Mouse (Mus musculus) forebrain, postnatal 0 days (tissue): ENCODE data around the gene Pced1b. TPM values are rescaled to one million over a fixed set of nuclear protein-coding genes. Genes with fewer than 3 reads are reported as not detected.

Source experiments
- ATAC-seq: fragments of 200-750 bp; cut with Nextera tagmentation; 2 replicates; pipeline ENCODE4 v1.8.0; 2017; ENCODE audit warnings: mild to moderate bottlenecking, moderate library complexity
- DNase-seq: peaks from one replicate; pipeline ENCODE4 v3.0.0-alpha.2; 2015
- H3K27ac ChIP-seq: fragments of 300-500 bp; sonication (generic); 2 replicates; pipeline ENCODE4 v1.5.1; 2014; ENCODE audit warnings: low read depth, mild to moderate bottlenecking, antibody characterized with exemption, low read length, moderate library complexity, mixed read lengths
- H3K27me3 ChIP-seq: fragments of 300-500 bp; sonication (generic); 2 replicates; pipeline ENCODE4 v1.6.1; 2014; ENCODE audit warnings: mild to moderate bottlenecking, low read length, mixed read lengths; ENCODE audit not compliant: insufficient read depth
- H3K36me3 ChIP-seq: fragments of 300-500 bp; sonication (generic); 2 replicates; pipeline ENCODE4 v1.6.1; 2014; ENCODE audit warnings: mild to moderate bottlenecking, moderate library complexity; ENCODE audit not compliant: insufficient read depth
- H3K4me1 ChIP-seq: fragments of 300-500 bp; sonication (generic); 2 replicates; pipeline ENCODE4 v1.6.1; 2014; ENCODE audit warnings: antibody characterized with exemption; ENCODE audit not compliant: insufficient read depth
- H3K4me2 ChIP-seq: fragments of 300-500 bp; sonication (generic); 2 replicates; pipeline ENCODE4 v1.6.1; 2014; ENCODE audit warnings: low read depth, mild to moderate bottlenecking, moderate library complexity
- H3K4me3 ChIP-seq: fragments of 300-500 bp; sonication (generic); 2 replicates; pipeline ENCODE4 v1.5.1; 2014; ENCODE audit warnings: low read depth, low read length, mixed read lengths
- H3K9ac ChIP-seq: fragments of 300-500 bp; sonication (generic); 2 replicates; pipeline ENCODE4 v1.6.1; 2014; ENCODE audit warnings: mild to moderate bottlenecking
- H3K9me3 ChIP-seq: fragments of 300-500 bp; sonication (generic); 2 replicates; pipeline ENCODE4 v1.6.1; 2016; ENCODE audit warnings: low read length
- CTCF ChIP-seq: sonication (generic); IDR thresholded peaks from 2 replicates; pipeline ENCODE4 v1.5.1; 2016; ENCODE audit warnings: antibody characterized with exemption, control low read depth, low read depth
- WGBS: fragments of 180-500 bp; shearing (Covaris S2); extraction: QIAGEN DNeasy Blood & Tissue Kit; methylation state at CpG from one replicate; pipeline ENCODE4 v1.1.7; 2014; 5-methylcytosine and 5-hydroxymethylcytosine counted together
- polyA plus RNA-seq: library from polyadenylated mRNA; unstranded; fragments of >200 nt; fragmentation: Nextera tagmentation; extraction: Ambion mirVana; gene quantifications from 2 replicates; pipeline ENCODE4 v1.2.1, GENCODE M21; 2015
- total RNA-seq: library from RNA; depleted of rRNA; stranded (reverse); fragments of >200 nt; gene quantifications from 2 replicates; pipeline ENCODE4 v1.2.3, GENCODE M21; 2014

The Pced1b gene
- total and polyA plus RNA-seq, 2 experiments from 2014 or later = 4.4 to 6.9 TPM

DNA sequence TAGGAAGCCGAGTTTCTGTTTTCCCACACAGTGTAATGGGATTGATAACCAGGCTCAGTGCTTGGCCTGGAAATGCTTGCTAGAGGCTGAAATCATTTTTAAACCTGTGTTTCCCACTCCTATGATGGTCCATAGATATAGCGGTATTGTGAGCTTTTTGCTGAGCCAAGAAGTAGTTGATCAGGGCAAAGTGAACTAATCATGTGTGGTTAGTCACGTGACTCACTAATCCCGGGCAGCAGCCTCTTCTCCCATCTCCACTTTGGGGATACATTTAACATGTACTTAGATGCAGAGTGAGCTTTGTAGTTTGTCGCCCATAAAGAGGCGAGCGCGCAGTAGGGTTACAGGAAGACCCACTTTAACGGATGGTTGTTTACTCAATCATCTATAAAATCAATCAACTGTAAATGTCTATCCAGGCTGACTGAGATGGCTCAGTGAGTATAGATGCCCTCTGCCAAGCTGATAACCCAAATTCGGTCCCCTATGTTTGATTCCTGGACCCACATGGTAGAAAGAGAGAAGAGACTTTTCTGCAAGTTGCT is 38.8 kb downstream of the Pced1b start:
- WGBS = 93% methylated on average over 10 of the region's 10 CpGs
- H3K9me3 ChIP-seq = no peaks in the 10 kb centered on the region
- no peaks in the 10 kb centered on the region; the same call in 1 of the 2 replicates for H3K4me1 ChIP-seq
- no peak overlapping the region for H3K4me2 ChIP-seq
- ATAC-seq = no peak
- H3K4me3 ChIP-seq = no peak overlapping the region
- H3K27me3 ChIP-seq = no peaks in the 10 kb centered on the region
- H3K9ac ChIP-seq = no peak overlapping the region
- DNase-seq = no peak
- no peaks in the 10 kb centered on the region for H3K36me3 ChIP-seq
- no peak overlapping the region for H3K27ac ChIP-seq
- TF ChIP-seq CTCF = no peak

DNA sequence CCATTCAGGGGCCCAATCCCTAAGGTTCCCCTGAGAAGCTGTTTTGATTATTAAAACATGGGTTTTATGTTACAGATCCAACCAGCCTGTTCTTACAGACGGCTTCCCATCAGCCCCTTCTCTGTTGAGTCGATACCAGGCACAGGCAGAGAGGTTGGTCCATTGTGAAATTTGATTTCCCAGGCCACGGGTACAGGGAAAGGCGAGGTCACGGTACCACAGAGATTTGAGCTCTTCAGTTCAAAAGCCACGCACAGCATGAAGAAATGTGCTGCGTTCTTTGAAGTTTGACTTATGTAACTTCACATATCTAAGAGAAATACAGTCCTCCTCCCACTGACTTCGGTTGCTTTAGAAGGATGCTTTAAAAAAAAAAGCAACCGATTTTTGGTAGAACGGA is 39.8 kb downstream of the Pced1b start:
- Histone ChIP-seq H3K27me3 (no peaks in the 10 kb centered on the region), H3K4me2 (no peak overlapping the region), H3K4me3 (no peak overlapping the region), H3K4me1 (no peaks in the 10 kb centered on the region; the same call in 1 of the 2 replicates), H3K9ac (no peak overlapping the region), H3K36me3 (no peaks in the 10 kb centered on the region), H3K9me3 (no peaks in the 10 kb centered on the region), H3K27ac (no peak overlapping the region)
- no peak for DNase-seq
- WGBS = 80% methylated on average over 10 of the region's 10 CpGs
- no peak for ATAC-seq
- no peak for TF ChIP-seq CTCF

DNA sequence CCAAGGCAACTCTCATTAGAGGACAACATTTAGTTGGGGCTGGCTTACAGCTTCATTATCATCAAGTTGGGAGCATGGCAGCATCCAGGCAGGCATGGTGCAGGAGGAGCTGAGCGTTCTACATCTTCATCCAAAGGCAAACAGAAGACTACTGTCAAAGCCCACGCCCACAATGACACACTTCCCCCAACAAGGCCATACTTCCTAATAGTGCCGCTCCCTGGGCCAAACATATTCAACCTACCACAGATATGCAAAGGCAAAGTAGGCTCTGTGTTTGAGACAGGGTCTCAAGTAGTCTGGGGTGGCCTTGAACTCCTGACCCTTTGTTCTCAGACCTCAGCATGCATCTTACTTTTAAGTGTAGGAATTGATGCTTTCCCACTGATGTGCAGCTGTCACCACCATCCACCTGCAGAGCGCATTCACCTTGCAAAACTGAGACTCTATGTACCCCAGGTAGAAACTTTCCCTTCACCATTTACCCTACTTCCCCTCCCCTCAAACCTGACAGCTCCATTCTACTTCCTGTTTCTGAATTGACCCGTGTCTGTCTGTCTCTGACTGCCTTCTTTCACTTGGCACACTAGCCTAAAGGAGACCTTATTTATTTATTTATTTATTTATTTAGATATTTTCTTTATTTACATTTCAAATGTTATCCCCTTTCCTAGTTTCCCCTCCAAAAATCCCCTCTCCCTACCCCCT is 40.7 kb downstream of the Pced1b start:
- Histone ChIP-seq H3K4me3 (no peak overlapping the region), H3K36me3 (no peaks in the 10 kb centered on the region), H3K27me3 (no peaks in the 10 kb centered on the region), H3K4me1 (no peaks in the 10 kb centered on the region), H3K9ac (no peak overlapping the region), H3K4me2 (no peak overlapping the region), H3K27ac (no peak overlapping the region), H3K9me3 (no peaks in the 10 kb centered on the region)
- no peak for TF ChIP-seq CTCF
- WGBS = 94% methylated on average over 5 of the region's 5 CpGs
- DNase-seq (no peak), ATAC-seq (no peak)

DNA sequence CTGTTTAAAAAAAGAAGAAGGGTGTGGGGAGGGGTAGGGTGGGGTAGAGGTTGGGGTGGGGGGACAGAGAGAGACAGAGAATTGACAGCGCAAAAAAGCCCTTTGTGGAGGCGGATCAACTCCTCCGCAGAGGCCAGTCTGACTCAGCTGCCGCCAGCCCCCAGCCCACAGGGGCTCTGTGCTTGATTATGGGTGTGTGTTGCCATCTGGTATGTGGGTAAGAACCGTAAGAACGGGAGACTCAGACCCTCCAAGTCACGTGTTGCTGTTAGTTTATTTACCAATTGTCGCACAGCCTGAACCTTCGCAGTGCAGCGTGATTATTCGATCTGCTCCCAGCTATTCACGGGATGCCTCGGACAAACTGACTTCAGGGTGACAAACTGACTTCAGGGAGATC is 41.8 kb downstream of the Pced1b start:
- Histone ChIP-seq H3K9me3 (no peaks in the 10 kb centered on the region), H3K27me3 (no peaks in the 10 kb centered on the region), H3K27ac (no peak overlapping the region), H3K4me3 (no peak overlapping the region), H3K4me2 (no peak overlapping the region), H3K4me1 (no peaks in the 10 kb centered on the region), H3K36me3 (no peaks in the 10 kb centered on the region), H3K9ac (no peak overlapping the region)
- WGBS = 90% methylated on average over 13 of the region's 13 CpGs
- no peak for ATAC-seq
- no peak for TF ChIP-seq CTCF
- DNase-seq = no peak

DNA sequence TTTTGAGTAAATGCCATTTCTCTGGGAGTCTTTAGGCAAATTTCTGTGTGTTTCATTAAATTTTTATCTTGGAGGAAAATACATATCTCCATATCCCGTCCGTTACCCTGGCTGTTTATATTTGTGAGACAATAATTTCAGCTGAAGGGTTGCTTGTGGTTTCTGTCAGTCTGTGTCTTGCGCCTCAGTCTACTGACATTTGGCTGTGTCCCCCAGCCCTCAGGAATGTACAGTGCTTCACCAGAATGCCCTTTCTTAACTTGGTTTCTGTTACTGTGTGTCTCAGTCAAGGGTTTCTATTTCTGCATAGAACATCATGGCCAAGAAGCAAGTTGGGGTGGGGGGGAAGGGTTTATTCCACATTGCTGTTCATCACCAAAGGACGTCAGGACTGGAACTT is 42.3 kb downstream of the Pced1b start:
- Histone ChIP-seq H3K4me1 (no peaks in the 10 kb centered on the region), H3K27ac (no peak overlapping the region), H3K9me3 (no peaks in the 10 kb centered on the region), H3K36me3 (no peaks in the 10 kb centered on the region), H3K9ac (no peak overlapping the region), H3K27me3 (no peaks in the 10 kb centered on the region), H3K4me2 (no peak overlapping the region), H3K4me3 (no peak overlapping the region)
- 88% methylated on average over 4 of the region's 4 CpGs for WGBS
- ATAC-seq (no peak), DNase-seq (no peak)
- no peak for TF ChIP-seq CTCF

GRCm38 (mm10) chr15:97290351-97290750 is 43.4 kb downstream of the Pced1b start:
- TF ChIP-seq CTCF = no peak
- Histone ChIP-seq H3K4me1 (no peaks in the 10 kb centered on the region), H3K27me3 (no peaks in the 10 kb centered on the region), H3K27ac (no peak overlapping the region), H3K4me2 (no peak overlapping the region), H3K9ac (no peak overlapping the region), H3K4me3 (no peak overlapping the region), H3K9me3 (no peaks in the 10 kb centered on the region), H3K36me3 (no peaks in the 10 kb centered on the region)
- no peak for ATAC-seq
- no peak for DNase-seq
- WGBS = 96% methylated on average over 6 of the region's 6 CpGs

- Histone ChIP-seq H3K4me2 (no peak overlapping the region), H3K27ac (no peak overlapping the region), H3K4me1 (no peaks in the 10 kb centered on the region), H3K9me3 (no peaks in the 10 kb centered on the region), H3K36me3 (no peaks in the 10 kb centered on the region), H3K27me3 (no peaks in the 10 kb centered on the region), H3K4me3 (no peak overlapping the region), H3K9ac (no peak overlapping the region)
- no peak for TF ChIP-seq CTCF
- ATAC-seq (no peak), DNase-seq (no peak)
- 83% methylated on average over 21 of the region's 21 CpGs for WGBS
Measured at GRCm38 (mm10) chr15:97291291-97292050, 44.6 kb downstream of the Pced1b start.
